Mouse (Mus musculus) hindbrain, embryonic 13.5 days (tissue): Measurements from ENCODE around the gene Suox. TPM values are rescaled to one million over a fixed set of nuclear protein-coding genes. Genes with fewer than 3 reads are reported as not detected.
A peak's percentile ranks its signal among the peaks of the same experiment; 100 is the strongest.
"Not testable (repeated sequence)": the region's sequence is repeated elsewhere in the genome, so short reads cannot be mapped to it uniquely, and the experiment has no call there.

Source experiments
- ATAC-seq: fragments of 200-750 bp; cut with Nextera tagmentation; 2 replicates; pipeline ENCODE4 v1.8.0; 2017; ENCODE audit warnings: moderate TSS enrichment; ENCODE audit not compliant: low FRiP score
- H3K27ac ChIP-seq: fragments of 300-500 bp; sonication (generic); 2 replicates; pipeline ENCODE4 v1.5.1; 2015; ENCODE audit warnings: inconsistent platforms, mild to moderate bottlenecking, moderate library complexity
- H3K27me3 ChIP-seq: fragments of 300-500 bp; sonication (generic); 2 replicates; pipeline ENCODE4 v1.6.1; 2015; ENCODE audit warnings: mild to moderate bottlenecking, inconsistent platforms
- H3K36me3 ChIP-seq: fragments of 300-500 bp; sonication (generic); 2 replicates; pipeline ENCODE4 v1.6.1; 2015; ENCODE audit warnings: mild to moderate bottlenecking, inconsistent platforms
- H3K4me1 ChIP-seq: fragments of 300-500 bp; sonication (generic); replicated peaks from 2 replicates; pipeline ENCODE4 v1.6.1; 2015; ENCODE audit warnings: inconsistent platforms
- H3K4me2 ChIP-seq: fragments of 300-500 bp; sonication (generic); 2 replicates; pipeline ENCODE4 v1.6.1; 2015; ENCODE audit warnings: inconsistent platforms, mild to moderate bottlenecking, moderate library complexity
- H3K4me3 ChIP-seq: fragments of 300-500 bp; sonication (generic); 2 replicates; pipeline ENCODE4 v1.5.1; 2015; ENCODE audit warnings: mild to moderate bottlenecking, inconsistent platforms
- H3K9ac ChIP-seq: fragments of 300-500 bp; sonication (generic); 2 replicates; pipeline ENCODE4 v1.6.1; 2015; ENCODE audit warnings: mild to moderate bottlenecking, inconsistent platforms
- H3K9me3 ChIP-seq: fragments of 300-500 bp; sonication (generic); 2 replicates; pipeline ENCODE4 v1.6.1; 2016; ENCODE audit warnings: inconsistent platforms
- WGBS: fragments of 180-500 bp; shearing (Covaris S2); methylation state at CpG from one replicate; pipeline ENCODE4 v1.1.7; 2015; 5-methylcytosine and 5-hydroxymethylcytosine counted together
- polyA plus RNA-seq: library from polyadenylated mRNA; unstranded; fragments of >200 nt; fragmentation: Nextera tagmentation; extraction: Ambion mirVana; gene quantifications from 2 replicates; pipeline ENCODE4 v1.2.1, GENCODE M21; 2015

Suox gene
- polyA plus RNA-seq: 14.4 and 14.6 TPM in 2 replicates

DNA sequence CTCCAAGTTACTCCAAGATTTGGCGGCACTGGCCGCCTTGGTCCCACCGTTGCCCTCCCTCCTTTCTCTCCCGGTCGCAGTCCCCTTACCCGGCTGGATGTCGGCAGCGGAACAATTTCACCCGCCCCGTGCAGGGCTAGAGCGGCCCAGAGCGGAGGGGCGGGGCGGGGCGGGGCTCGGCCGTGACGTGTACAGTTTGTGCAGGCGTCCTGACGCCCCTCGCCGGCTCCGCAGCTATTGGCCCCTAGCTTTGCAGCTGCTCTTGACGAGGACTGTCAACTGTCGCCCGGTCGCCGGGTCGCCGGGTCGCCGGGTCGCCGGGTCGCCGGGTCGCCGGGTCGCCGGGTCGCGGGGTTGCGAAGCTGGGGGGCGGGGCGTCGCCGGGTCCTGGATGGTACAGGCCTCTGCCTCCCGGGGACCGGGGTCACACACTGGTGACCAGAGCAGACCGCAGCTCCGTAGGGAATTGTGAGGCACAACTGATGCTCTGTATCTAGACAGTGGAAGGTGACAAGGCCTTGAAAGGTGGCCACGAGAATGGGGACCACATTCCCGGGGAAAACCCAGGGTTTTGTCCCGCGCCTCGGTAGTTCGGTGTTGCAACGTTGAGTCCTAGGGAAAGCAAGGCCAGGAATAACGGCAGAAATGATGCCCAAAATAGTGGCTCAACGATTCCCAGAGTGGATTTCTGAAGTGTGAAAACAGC is at the start of gene Suox:
Gene Suox (minus strand): TSS at position 311 of the 706 bp plus-strand sequence.
- ATAC-seq: peak; percentile 92
- H3K4me3 ChIP-seq: peak within 1 kb of the TSS; percentile 58
- H3K4me2 ChIP-seq: peak within 1 kb of the TSS; percentile 86
- no peaks in the 10 kb centered on the region for H3K9me3 ChIP-seq
- under 1% methylated on average over 59 of the region's 60 CpGs for whole genome bisulfite sequencing
- peak within 1 kb of the TSS; percentile 78 for H3K9ac ChIP-seq
- peaks cover 11% of the 10 kb centered on the region for H3K27me3 ChIP-seq
- peaks cover 16% of the 10 kb centered on the region for H3K4me1 ChIP-seq
- H3K36me3 ChIP-seq: peaks cover 11% of the 10 kb centered on the region
- peak within 1 kb of the TSS; percentile 68 for H3K27ac ChIP-seq

- no peak for ATAC-seq
- H3K9ac ChIP-seq: no peak overlapping the region
- H3K4me3 ChIP-seq: no peak overlapping the region
- WGBS: 88% methylated on average over 19 of the region's 19 CpGs
- H3K27ac ChIP-seq: no peak overlapping the region
- no peaks in the 10 kb centered on the region; the same call in 1 of the 2 replicates for H3K27me3 ChIP-seq
- H3K4me1 ChIP-seq: no peaks in the 10 kb centered on the region
- H3K36me3 ChIP-seq: no peaks in the 10 kb centered on the region
- H3K4me2 ChIP-seq: no peak overlapping the region
- H3K9me3 ChIP-seq: no peaks in the 10 kb centered on the region
Observed at GRCm38 (mm10) chr10:128715559-128716537, 42.0 kb upstream of the Suox start.

- H3K9ac ChIP-seq, H3K4me2 ChIP-seq, H3K4me1 ChIP-seq, H3K27ac ChIP-seq, H3K27me3 ChIP-seq, H3K4me3 ChIP-seq, H3K9me3 ChIP-seq, ATAC-seq, H3K36me3 ChIP-seq: not testable (repeated sequence)
- WGBS: 99% methylated on average over 7 of the region's 7 CpGs
Observed at GRCm38 (mm10) chr10:128711318-128711717, 37.4 kb upstream of the Suox start.

- Histone ChIP-seq H3K9me3 (no peaks in the 10 kb centered on the region), H3K27ac (no peak overlapping the region), H3K36me3 (0 out of 2 replicates have a peak, but pooled peaks cover 5% of the 10 kb centered on the region), H3K4me2 (peak overlapping the region; percentile 87), H3K4me3 (peak overlapping the region; percentile 66), H3K4me1 (peaks cover 13% of the 10 kb centered on the region), H3K27me3 (no peaks in the 10 kb centered on the region), H3K9ac (peak overlapping the region; percentile 63; the same call in 1 of the 2 replicates)
- 0 out of 2 replicates have a peak, but pooled peaks have one; percentile 27 for ATAC-seq
- WGBS: 8% methylated on average over 11 of the region's 11 CpGs
Observed at GRCm38 (mm10) chr10:128705317-128705693, 31.4 kb upstream of the Suox start.

DNA sequence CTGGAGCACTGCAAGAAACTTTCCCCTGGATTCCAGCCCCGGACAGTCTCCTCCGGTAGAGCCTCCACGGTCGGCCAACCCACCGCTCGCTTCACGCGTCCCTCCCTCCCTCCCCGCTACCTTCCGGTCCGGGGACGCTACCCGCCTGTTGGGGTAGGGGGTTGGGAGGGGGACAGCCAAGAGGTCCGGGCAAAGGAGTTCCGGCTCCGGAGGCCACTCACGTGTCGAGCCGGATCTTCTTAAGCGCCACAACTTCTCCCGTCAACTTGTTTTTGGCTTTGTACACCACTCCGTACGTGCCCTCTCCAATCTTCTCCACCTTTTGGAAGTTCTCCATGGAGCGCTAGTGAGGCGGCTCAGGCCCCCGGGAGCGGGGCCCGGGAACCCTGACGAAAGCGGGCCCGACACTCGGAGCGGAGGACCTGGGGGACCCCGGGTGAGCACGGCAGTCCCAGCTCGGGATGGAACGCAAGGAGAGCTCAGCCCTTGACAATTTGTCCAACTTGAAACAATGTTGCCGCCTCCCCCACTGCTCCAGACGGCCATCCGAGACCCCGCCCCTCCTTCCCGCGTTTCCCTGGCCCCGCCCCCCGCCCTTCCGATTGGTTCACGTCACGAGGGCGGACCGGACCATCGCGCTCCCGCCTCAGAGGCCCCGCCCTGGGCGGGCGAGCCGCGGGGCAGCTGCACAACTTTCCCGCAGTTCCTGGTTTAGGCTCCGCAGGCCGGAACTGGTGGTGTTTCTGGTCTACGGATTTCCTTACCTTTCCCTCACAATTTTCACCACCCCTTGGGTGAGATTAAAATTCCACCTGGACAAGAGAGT is 30.8 kb upstream of the Suox start, which contains the start of gene Cdk2:
Gene Cdk2 (minus strand): TSS at position 541 of the 826 bp plus-strand sequence.
- Histone ChIP-seq H3K36me3 (0 out of 2 replicates have a peak, but pooled peaks cover 5% of the 10 kb centered on the region), H3K27ac (peak within 1 kb of the TSS; percentile 82), H3K4me2 (peak within 1 kb of the TSS; percentile 87), H3K4me1 (peaks cover 13% of the 10 kb centered on the region), H3K9ac (peak within 1 kb of the TSS; percentile 63), H3K4me3 (peak within 1 kb of the TSS; percentile 66), H3K27me3 (no peaks in the 10 kb centered on the region), H3K9me3 (no peaks in the 10 kb centered on the region)
- under 1% methylated on average over 57 of the region's 62 CpGs for WGBS
- peak; percentile 95 for ATAC-seq

- Histone ChIP-seq H3K4me3 (peak within 1 kb of the TSS; percentile 66), H3K4me1 (peaks cover 13% of the 10 kb centered on the region), H3K9ac (peak within 1 kb of the TSS; percentile 63), H3K27ac (peak within 1 kb of the TSS; percentile 82), H3K9me3 (no peaks in the 10 kb centered on the region), H3K27me3 (no peaks in the 10 kb centered on the region), H3K4me2 (peak within 1 kb of the TSS; percentile 87), H3K36me3 (peaks cover 7% of the 10 kb centered on the region; the same call in 1 of the 2 replicates)
- ATAC-seq: no peak
- WGBS: 23% methylated on average over 4 of the region's 4 CpGs
Observed at GRCm38 (mm10) chr10:128703895-128704294, 30.0 kb upstream of the Suox start, which contains the start of gene Pmel. TSS of gene Pmel (plus strand) at chr10:128704195.

- Histone ChIP-seq H3K4me3 (no peak overlapping the region), H3K27me3 (no peaks in the 10 kb centered on the region), H3K4me2 (no peak overlapping the region), H3K27ac (no peak overlapping the region), H3K9me3 (no peaks in the 10 kb centered on the region), H3K4me1 (peaks cover 13% of the 10 kb centered on the region), H3K9ac (no peak overlapping the region), H3K36me3 (peaks cover 8% of the 10 kb centered on the region; the same call in 1 of the 2 replicates)
- no peak for ATAC-seq
- WGBS: 81% methylated on average over 6 of the region's 6 CpGs
Observed at GRCm38 (mm10) chr10:128702328-128703007, 28.6 kb upstream of the Suox start.

DNA sequence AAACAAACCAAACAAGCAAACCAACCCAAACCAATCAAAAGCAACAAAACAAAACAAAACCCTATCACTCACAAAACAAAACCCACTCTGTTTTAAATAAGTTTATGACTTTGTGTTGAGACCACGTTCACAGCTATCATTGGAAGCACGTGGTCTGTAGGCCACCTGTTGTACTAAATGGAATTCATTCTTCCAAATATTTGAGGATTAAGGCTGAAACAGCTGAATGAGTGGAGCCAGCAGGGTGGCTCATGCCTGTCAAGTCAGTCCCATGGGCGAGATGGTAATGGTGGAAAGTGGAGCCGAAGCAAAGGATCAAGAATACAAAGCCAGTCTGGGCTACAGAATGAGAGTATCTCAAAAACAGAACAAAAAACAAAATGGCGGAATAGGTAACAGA is 26.8 kb upstream of the Suox start:
- H3K27ac ChIP-seq: no peak overlapping the region
- 97% methylated on average over 5 of the region's 5 CpGs for WGBS
- H3K4me1 ChIP-seq: peaks cover 13% of the 10 kb centered on the region
- H3K4me2 ChIP-seq: no peak overlapping the region
- H3K9me3 ChIP-seq: no peaks in the 10 kb centered on the region
- no peak for ATAC-seq
- peaks cover 8% of the 10 kb centered on the region; the same call in 1 of the 2 replicates for H3K36me3 ChIP-seq
- H3K9ac ChIP-seq: no peak overlapping the region
- H3K27me3 ChIP-seq: no peaks in the 10 kb centered on the region
- H3K4me3 ChIP-seq: no peak overlapping the region

DNA sequence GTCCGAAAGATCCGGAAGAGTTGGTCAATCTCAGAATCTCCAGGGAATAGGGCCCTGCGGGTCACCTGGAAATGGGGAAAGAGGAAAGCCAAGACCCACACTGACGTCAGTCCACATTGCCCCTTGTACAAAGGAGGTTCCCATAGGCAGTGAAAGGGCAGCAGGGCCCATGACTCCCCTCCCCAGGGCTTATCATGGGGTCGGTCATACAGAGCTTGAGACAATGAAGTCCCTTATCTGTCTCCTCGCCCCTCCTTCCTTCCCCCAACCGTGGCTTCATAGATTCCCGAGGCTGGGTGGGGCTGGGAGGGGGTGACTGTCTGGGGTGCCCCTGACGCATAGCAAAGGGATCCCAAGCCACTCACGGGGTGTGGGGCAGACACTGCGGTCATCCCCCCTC is 25.7 kb upstream of the Suox start:
- WGBS: 91% methylated on average over 11 of the region's 11 CpGs
- no peaks in the 10 kb centered on the region for H3K9me3 ChIP-seq
- H3K4me2 ChIP-seq: no peak overlapping the region
- H3K4me1 ChIP-seq: peaks cover 16% of the 10 kb centered on the region
- no peak for ATAC-seq
- no peak overlapping the region for H3K27ac ChIP-seq
- H3K4me3 ChIP-seq: no peak overlapping the region
- no peaks in the 10 kb centered on the region for H3K27me3 ChIP-seq
- no peak overlapping the region for H3K9ac ChIP-seq
- peaks cover 8% of the 10 kb centered on the region; the same call in 1 of the 2 replicates for H3K36me3 ChIP-seq

DNA sequence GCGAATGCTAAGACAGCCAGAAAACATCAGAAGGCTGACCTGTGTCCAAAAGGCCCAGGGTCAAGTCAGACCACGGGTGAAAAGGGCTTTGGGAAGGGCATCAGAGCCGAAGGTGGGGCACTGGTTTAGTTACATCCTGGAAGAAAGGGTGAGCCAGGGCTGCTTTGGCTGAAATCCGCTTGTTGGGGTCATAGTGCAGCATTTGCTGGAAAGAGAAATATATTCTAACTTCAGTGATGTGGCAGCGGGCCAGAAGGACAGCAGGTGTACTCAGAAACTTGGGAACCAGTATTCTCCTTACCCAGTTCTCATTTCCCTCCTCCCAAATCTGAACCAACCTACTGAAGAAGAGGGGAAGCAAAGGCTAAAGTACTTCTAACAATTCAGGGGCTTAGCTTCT is 25.1 kb upstream of the Suox start:
- Histone ChIP-seq H3K4me3 (no peak overlapping the region), H3K27ac (no peak overlapping the region), H3K9ac (no peak overlapping the region), H3K4me2 (no peak overlapping the region), H3K4me1 (peaks cover 15% of the 10 kb centered on the region), H3K27me3 (no peaks in the 10 kb centered on the region), H3K9me3 (no peaks in the 10 kb centered on the region), H3K36me3 (peaks cover 8% of the 10 kb centered on the region; the same call in 1 of the 2 replicates)
- ATAC-seq: no peak
- 88% methylated on average over 5 of the region's 5 CpGs for WGBS
